Mouse (Mus musculus) kidney, embryonic 14.5 days (tissue): Measurements from ENCODE around the gene Slc30a10. TPM values are rescaled to one million over a fixed set of nuclear protein-coding genes. Genes with fewer than 3 reads are reported as not detected.

Experiments used
- ATAC-seq: fragments of 200-750 bp; cut with Nextera tagmentation; 2 replicates; pipeline ENCODE4 v1.8.0; 2017; ENCODE audit warnings: moderate number of reproducible peaks, mild to moderate bottlenecking, moderate TSS enrichment, moderate library complexity; ENCODE audit not compliant: low FRiP score, low TSS enrichment
- H3K27ac ChIP-seq: fragments of 300-500 bp; sonication (generic); 2 replicates; pipeline ENCODE4 v1.5.1; 2014; ENCODE audit warnings: low read depth, mild to moderate bottlenecking, low read length, moderate library complexity, mixed read lengths
- H3K27me3 ChIP-seq: fragments of 300-500 bp; sonication (generic); 2 replicates; pipeline ENCODE4 v1.6.1; 2014; ENCODE audit warnings: mild to moderate bottlenecking, low read length; ENCODE audit not compliant: control insufficient read depth, insufficient read depth
- H3K36me3 ChIP-seq: fragments of 300-500 bp; sonication (generic); 2 replicates; pipeline ENCODE4 v1.6.1; 2014; ENCODE audit warnings: low read length, mixed read lengths; ENCODE audit not compliant: control insufficient read depth, insufficient read depth
- H3K4me1 ChIP-seq: fragments of 300-500 bp; sonication (generic); 2 replicates; pipeline ENCODE4 v1.6.1; 2014; ENCODE audit warnings: low read length, mixed read lengths; ENCODE audit not compliant: control insufficient read depth, insufficient read depth
- H3K4me2 ChIP-seq: fragments of 300-500 bp; sonication (generic); replicated peaks from 2 replicates; pipeline ENCODE4 v1.6.1; 2014; ENCODE audit warnings: low read depth, mild to moderate bottlenecking, low read length
- H3K4me3 ChIP-seq: fragments of 300-500 bp; sonication (generic); 2 replicates; pipeline ENCODE4 v1.5.1; 2014; ENCODE audit warnings: mild to moderate bottlenecking, low read length
- H3K9ac ChIP-seq: fragments of 300-500 bp; sonication (generic); 2 replicates; pipeline ENCODE4 v1.6.1; 2014; ENCODE audit warnings: low read depth, mild to moderate bottlenecking, low read length, moderate library complexity
- H3K9me3 ChIP-seq: fragments of 300-500 bp; sonication (generic); 2 replicates; pipeline ENCODE4 v1.6.1; 2016; ENCODE audit warnings: low read length; ENCODE audit not compliant: control insufficient read depth
- WGBS: fragments of 180-500 bp; shearing (Covaris S2); extraction: QIAGEN DNeasy Blood & Tissue Kit; methylation state at CpG from one replicate; pipeline ENCODE4 v1.1.7; 2014; 5-methylcytosine and 5-hydroxymethylcytosine counted together
- polyA plus RNA-seq: library from polyadenylated mRNA; unstranded; fragments of >200 nt; fragmentation: Nextera tagmentation; extraction: Ambion mirVana; gene quantifications from 2 replicates; pipeline ENCODE4 v1.2.1, GENCODE M21; 2014

Slc30a10 gene
- polyA plus RNA-seq, 1 experiment from 2014 or later, result 0.22 TPM

GRCm38 (mm10) chr1:185431998-185432317, 22.7 kb upstream of the Slc30a10 start:
- Histone ChIP-seq H3K4me2 (no peak overlapping the region), H3K4me3 (no peak overlapping the region), H3K9me3 (no peaks in the 10 kb centered on the region), H3K36me3 (peaks cover 29% of the 10 kb centered on the region), H3K27ac (no peak overlapping the region), H3K9ac (no peak overlapping the region), H3K27me3 (no peaks in the 10 kb centered on the region), H3K4me1 (no peaks in the 10 kb centered on the region)
- ATAC-seq, result no peak
- 80% methylated on average over 13 of the region's 13 CpGs for WGBS

- H3K9me3 ChIP-seq, result no peaks in the 10 kb centered on the region
- WGBS, result 66% methylated on average over 6 of the region's 6 CpGs
- H3K27ac ChIP-seq, result no peak overlapping the region
- ATAC-seq, result no peak
- H3K4me3 ChIP-seq, result no peak overlapping the region
- no peaks in the 10 kb centered on the region for H3K4me1 ChIP-seq
- no peak overlapping the region for H3K4me2 ChIP-seq
- H3K27me3 ChIP-seq, result no peaks in the 10 kb centered on the region
- H3K9ac ChIP-seq, result no peak overlapping the region
- H3K36me3 ChIP-seq, result peaks cover 18% of the 10 kb centered on the region
Measured at GRCm38 (mm10) chr1:185433112-185433511, 21.5 kb upstream of the Slc30a10 start.

GRCm38 (mm10) chr1:185438841-185439580, 15.6 kb upstream of the Slc30a10 start:
- 75% methylated on average over 9 of the region's 9 CpGs for WGBS
- no peaks in the 10 kb centered on the region for H3K4me1 ChIP-seq
- H3K27ac ChIP-seq, result no peak overlapping the region
- H3K36me3 ChIP-seq, result no peaks in the 10 kb centered on the region
- no peak for ATAC-seq
- H3K4me3 ChIP-seq, result no peak overlapping the region
- no peaks in the 10 kb centered on the region for H3K27me3 ChIP-seq
- no peak overlapping the region for H3K4me2 ChIP-seq
- H3K9ac ChIP-seq, result no peak overlapping the region
- no peaks in the 10 kb centered on the region for H3K9me3 ChIP-seq

- no peaks in the 10 kb centered on the region for H3K27me3 ChIP-seq
- no peak for ATAC-seq
- H3K9me3 ChIP-seq, result no peaks in the 10 kb centered on the region
- H3K36me3 ChIP-seq, result no peaks in the 10 kb centered on the region
- no peak overlapping the region for H3K4me2 ChIP-seq
- 65% methylated on average over 18 of the region's 18 CpGs for WGBS
- H3K4me1 ChIP-seq, result no peaks in the 10 kb centered on the region
- H3K4me3 ChIP-seq, result no peak overlapping the region
- no peak overlapping the region for H3K27ac ChIP-seq
- no peak overlapping the region for H3K9ac ChIP-seq
Measured at GRCm38 (mm10) chr1:185441703-185442472, 12.8 kb upstream of the Slc30a10 start.

- no peaks in the 10 kb centered on the region for H3K4me1 ChIP-seq
- no peak overlapping the region for H3K27ac ChIP-seq
- H3K4me3 ChIP-seq, result no peak overlapping the region
- peaks cover 3% of the 10 kb centered on the region; the same call in 1 of the 2 replicates for H3K27me3 ChIP-seq
- H3K9ac ChIP-seq, result no peak overlapping the region
- no peaks in the 10 kb centered on the region for H3K9me3 ChIP-seq
- H3K36me3 ChIP-seq, result no peaks in the 10 kb centered on the region
- H3K4me2 ChIP-seq, result no peak overlapping the region
- 87% methylated on average over 7 of the region's 7 CpGs for WGBS
- no peak for ATAC-seq
Measured at GRCm38 (mm10) chr1:185448936-185449335, 5.7 kb upstream of the Slc30a10 start.

- Histone ChIP-seq H3K27ac (no peak overlapping the region), H3K4me1 (no peaks in the 10 kb centered on the region), H3K9me3 (no peaks in the 10 kb centered on the region), H3K36me3 (no peaks in the 10 kb centered on the region), H3K4me2 (no peak overlapping the region), H3K27me3 (peaks cover 9% of the 10 kb centered on the region), H3K9ac (no peak overlapping the region), H3K4me3 (no peak overlapping the region)
- WGBS, result 80% methylated on average over 2 of the region's 2 CpGs
- no peak for ATAC-seq
Measured at GRCm38 (mm10) chr1:185449727-185450126, 4.9 kb upstream of the Slc30a10 start.

- H3K27ac ChIP-seq, result no peak overlapping the region
- peaks cover 5% of the 10 kb centered on the region; the same call in 1 of the 2 replicates for H3K4me1 ChIP-seq
- H3K9me3 ChIP-seq, result no peaks in the 10 kb centered on the region
- peaks cover 23% of the 10 kb centered on the region for H3K27me3 ChIP-seq
- no peaks in the 10 kb centered on the region for H3K36me3 ChIP-seq
- WGBS, result 67% methylated on average over 8 of the region's 8 CpGs
- no peak overlapping the region for H3K4me3 ChIP-seq
- no peak overlapping the region for H3K4me2 ChIP-seq
- no peak overlapping the region for H3K9ac ChIP-seq
- no peak for ATAC-seq
Measured at GRCm38 (mm10) chr1:185451077-185451476, 3.6 kb upstream of the Slc30a10 start.

GRCm38 (mm10) chr1:185451495-185451894, 3.2 kb upstream of the Slc30a10 start:
- Histone ChIP-seq H3K36me3 (no peaks in the 10 kb centered on the region), H3K27me3 (peaks cover 27% of the 10 kb centered on the region), H3K4me3 (no peak overlapping the region), H3K27ac (no peak overlapping the region), H3K4me2 (no peak overlapping the region), H3K9ac (no peak overlapping the region), H3K9me3 (no peaks in the 10 kb centered on the region), H3K4me1 (peaks cover 5% of the 10 kb centered on the region; the same call in 1 of the 2 replicates)
- no peak for ATAC-seq
- WGBS, result 87% methylated on average over 3 of the region's 3 CpGs

- peaks cover 32% of the 10 kb centered on the region for H3K27me3 ChIP-seq
- H3K9ac ChIP-seq, result no peak overlapping the region
- ATAC-seq, result no peak
- no peak overlapping the region for H3K27ac ChIP-seq
- H3K4me3 ChIP-seq, result no peak overlapping the region
- no peaks in the 10 kb centered on the region for H3K36me3 ChIP-seq
- WGBS, result 84% methylated on average over 6 of the region's 6 CpGs
- no peaks in the 10 kb centered on the region for H3K9me3 ChIP-seq
- no peak overlapping the region for H3K4me2 ChIP-seq
- H3K4me1 ChIP-seq, result peaks cover 5% of the 10 kb centered on the region; the same call in 1 of the 2 replicates
Measured at GRCm38 (mm10) chr1:185452461-185452860, 2.2 kb upstream of the Slc30a10 start.
